Comparison of ENCODE assay signal across 15 mouse cellular contexts in genomic region chr13:81273837-81274236, GRCm38 (mm10).
"Had no signal": no experiment of that assay in that cellular context is flagged by ENCODE, and none has a peak within 500 bp of the region (broad histone marks: within the 10 kb centered on the region; RNA-seq: fewer than 3 reads in every experiment).

No protein-coding gene starts in this region.

- H3K9me3 ChIP-seq: neural tube, embryonic 13.5 days; stomach, embryonic 15.5 days had no signal

- H3K4me2 ChIP-seq: neural tube, embryonic 13.5 days; stomach, embryonic 15.5 days had no signal

- H3K4me3 ChIP-seq: neural tube, embryonic 13.5 days; stomach, embryonic 15.5 days had no signal

- H3K36me3 ChIP-seq: neural tube, embryonic 13.5 days; stomach, embryonic 15.5 days had no signal

- H3K9ac ChIP-seq: neural tube, embryonic 13.5 days; stomach, embryonic 15.5 days had no signal

- DNase-seq: retina, postnatal 1 day; right cerebral cortex, adult 18-20 months; right cerebral cortex, postnatal 14 days; right cerebral cortex, postnatal 25 days; right cerebral cortex, postnatal 4 days; spleen, adult 18-20 months; thymus, adult 18-20 months; thymus, adult 2 months; thymus, postnatal 14 days; thymus, postnatal 25 days; thymus, postnatal 36 days; thymus, postnatal 4 days had no signal

- H3K4me1 ChIP-seq: neural tube, embryonic 13.5 days; stomach, embryonic 15.5 days had no signal

- H3K27me3 ChIP-seq: neural tube, embryonic 13.5 days; stomach, embryonic 15.5 days had no signal

- H3K27ac ChIP-seq: neural tube, embryonic 13.5 days; stomach, embryonic 15.5 days; stomach, postnatal 0 days had no signal
